Mouse (Mus musculus) natural killer cell, adult 2 months (primary cell): ENCODE measurements around the gene Stxbp5.

Experiments used
- DNase-seq, 2 experiments: peaks; one replicate each; pipeline ENCODE4 v3.0.0; 2022; ENCODE audit warnings: low spot score in 2 of 2

The Stxbp5 gene

DNA sequence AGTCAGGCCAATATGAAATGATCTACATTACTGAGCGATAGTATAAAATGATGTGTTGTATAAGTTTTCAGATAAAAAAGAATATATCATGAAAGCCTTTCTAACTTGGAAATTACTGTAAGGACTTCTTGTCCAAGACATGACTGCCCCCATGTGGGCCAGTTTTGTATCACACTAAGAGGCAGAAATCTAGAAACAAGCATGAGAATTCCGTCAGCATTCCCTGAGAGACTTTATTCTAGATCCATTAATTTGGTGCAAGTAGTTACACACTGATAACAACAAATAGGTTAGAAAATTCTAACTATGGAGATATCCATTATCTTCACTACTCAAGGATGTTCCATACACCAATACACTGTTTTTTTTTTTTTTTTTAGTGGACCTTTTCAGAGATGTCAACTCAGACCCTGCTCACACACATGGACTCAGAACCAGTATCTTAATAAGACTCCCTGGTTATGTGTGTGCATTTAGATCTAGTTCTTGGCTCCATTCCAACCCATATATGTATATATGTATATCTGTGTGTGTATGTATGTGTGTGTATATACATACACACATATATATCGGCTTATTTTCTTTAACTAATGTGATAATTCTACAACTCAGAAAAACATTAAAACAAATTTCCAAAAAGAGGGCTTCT is 145.9 kb downstream of the Stxbp5 start:
- DNase-seq: no peak

DNA sequence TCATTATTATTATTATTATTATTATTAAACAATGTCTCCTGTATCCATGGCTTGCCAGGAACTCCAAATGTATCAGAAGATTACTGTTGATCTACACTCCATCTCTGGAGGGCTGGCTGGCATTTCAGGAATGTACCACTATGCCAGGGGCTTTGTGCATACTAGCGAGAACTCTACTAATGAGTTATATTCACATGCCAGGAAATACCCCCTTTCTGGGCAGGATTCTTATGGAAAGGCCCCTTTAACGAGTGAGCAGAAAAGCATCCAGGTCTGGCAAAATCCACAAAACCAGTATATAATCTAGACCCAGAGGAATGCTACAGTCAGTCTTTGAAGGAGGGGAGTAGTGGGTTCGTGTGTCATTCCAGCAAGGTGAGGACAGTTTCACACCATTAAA is 167.0 kb downstream of the Stxbp5 start:
- DNase-seq: no peak

DNA sequence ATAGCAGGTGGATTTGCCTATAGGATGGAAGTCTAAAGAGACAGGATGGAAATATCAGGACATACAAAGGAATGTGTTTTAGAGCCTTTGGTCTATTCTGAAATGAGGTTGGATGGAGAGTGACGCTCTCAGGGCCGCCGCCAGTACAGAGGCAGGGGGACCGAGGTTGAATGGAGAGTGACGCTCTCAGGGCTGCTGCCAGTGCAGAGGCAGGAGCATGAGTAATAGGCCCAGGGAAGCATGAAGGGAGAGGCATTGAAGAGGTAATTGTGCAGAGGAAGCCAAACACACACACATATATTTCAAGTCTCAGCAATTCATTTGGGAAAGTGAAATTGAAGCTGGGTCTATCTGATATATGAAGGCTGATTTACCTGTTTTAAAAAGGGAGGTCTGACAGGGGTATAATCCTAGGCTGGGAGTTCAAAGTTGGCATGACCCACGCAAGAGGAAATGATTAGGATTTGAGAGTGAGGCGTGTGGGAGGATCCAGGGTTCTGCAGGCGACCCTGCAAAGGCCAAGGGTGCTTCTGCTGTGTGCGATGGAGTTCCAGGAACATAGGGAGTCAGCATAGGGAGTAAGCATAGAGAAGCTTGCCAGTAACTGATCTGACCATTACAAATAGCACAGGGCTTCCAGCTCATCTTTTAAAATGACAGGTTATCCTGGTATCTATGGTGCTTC is 168.7 kb downstream of the Stxbp5 start:
- no peak for DNase-seq

DNA sequence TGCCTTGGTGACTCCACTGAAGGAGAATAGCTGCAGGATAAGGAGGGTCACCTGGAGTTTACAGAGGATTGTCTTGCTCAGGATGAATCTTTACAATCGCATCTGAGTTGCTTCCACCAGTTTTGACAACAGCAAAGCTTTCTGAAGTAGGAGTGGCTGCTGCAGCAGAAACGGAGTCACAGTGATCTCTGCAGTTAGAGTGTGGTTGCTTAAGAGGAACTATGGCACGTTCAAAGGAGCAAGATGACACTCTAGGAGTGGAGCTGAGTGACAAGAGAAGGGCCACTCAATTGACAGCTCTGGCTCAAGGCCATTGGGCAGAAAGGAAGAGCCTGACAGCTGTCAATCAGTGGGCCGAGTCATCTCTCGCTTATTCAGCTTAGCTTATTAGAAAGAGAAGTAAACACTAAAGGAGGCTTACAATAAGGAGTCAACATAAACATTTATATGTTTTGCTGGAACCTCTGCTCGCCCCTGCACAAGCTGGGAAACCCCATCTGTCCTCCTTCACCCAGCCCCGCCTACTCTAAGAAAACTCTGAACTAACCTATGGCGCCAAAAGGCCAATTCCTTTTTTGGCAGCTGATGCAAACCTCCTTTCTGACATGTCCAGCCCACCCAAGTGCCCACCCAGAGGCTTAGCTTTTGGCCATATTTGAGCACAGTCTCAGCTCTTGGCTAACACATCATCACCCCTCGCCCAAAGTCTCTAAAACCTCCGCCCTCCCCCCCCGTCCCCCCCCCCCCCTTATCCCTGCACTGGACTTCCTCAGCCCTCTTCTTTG is 178.2 kb downstream of the Stxbp5 start:
- no peak for DNase-seq

DNA sequence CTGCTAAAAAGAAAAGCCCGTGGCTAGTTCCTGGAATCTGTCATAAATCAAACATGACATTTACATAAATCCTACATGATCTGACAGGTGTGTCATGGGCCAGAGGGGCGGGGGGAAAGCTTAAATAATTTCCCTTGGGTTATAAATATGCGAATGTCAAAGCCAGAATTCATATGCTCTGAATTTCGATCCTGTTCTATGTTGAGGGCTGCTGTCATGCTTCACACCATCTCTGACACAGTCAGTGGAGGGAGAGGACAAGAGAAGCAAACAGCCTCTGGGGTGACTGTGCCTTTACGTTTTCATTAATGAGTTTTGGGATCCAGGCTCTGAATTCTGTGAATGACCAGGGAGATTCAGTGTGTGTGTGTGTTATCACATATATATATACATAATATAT is 180.9 kb downstream of the Stxbp5 start:
- no peak for DNase-seq

DNA sequence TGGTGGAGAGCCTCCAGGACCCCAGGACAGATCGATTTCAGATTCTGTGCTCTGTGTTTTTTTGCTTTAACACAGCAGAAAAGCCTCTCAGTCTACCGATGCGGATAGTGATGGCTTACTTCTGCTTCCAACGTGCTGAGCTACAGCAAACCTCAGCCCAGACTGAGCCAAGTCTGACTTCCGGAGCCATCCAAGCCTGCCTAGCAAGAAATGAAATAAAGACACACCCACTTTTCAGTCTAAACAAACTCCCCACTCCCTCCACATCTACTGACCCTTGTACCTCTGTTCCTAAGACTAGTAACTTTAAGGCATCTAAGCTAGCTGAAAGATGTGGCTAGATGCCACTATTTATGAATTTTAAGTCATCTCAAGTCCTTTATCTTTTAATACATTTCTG is 182.8 kb downstream of the Stxbp5 start:
- no peak for DNase-seq
